Mouse (Mus musculus): Measurements from ENCODE around the gene Mageh1. TPM values are rescaled to one million over a fixed set of nuclear protein-coding genes. Genes with fewer than 3 reads are reported as not detected.
"Not testable (repeated sequence)": the region's sequence is repeated elsewhere in the genome, so short reads cannot be mapped to it uniquely, and the experiment has no call there.

Gene Mageh1
- polyA plus RNA-seq (2012; fragmentation: generic; extraction: Trizol) = 0.02 TPM
- long read RNA-seq, experiment 1 = 0 reads
- long read RNA-seq, experiment 2 = 0 reads

DNA sequence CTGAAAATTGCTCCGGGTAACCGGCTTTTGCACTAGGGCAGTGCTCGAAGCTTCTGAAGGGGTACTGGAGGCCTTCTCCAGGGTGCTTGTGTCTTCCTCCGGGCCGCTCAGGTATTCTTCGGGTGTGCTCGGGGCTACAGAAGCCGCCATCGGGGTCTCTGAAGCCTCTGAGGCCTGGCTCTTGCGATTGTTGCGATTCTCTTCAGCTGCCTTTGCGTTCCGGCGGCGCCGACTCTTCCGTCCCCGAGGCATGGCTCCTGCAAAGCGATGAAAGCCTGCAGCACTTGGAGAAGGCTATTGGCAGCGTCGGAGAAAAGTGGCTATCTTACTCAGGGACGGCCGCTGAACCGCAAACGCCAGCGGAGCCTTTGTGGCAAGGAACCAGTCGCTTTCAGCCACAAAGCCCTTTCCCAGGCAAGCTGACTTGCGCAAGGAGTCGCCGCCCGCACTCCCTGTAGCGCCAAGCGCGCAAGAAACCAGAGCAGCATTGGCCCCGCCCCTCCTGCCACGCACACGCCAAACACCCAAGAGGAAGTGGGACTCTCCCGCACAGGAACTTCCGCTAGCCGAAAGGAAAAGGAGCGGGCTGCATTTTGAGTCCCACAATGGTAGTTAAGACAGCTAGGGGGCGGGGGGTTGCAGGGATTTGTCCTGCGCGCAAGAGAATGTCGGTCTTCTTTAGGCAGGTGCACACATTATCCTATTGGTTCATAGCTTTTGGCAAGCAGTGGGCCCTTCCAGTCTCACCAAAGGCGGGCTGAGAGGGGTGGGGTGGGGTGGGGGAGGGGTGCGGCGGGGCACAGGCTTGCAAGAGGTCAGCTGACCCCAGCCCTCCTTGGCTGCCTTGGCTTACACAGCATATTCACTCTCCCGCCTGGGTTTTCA lies at the start of gene Mageh1:
Gene Mageh1, minus strand, starts transcription at position 489 of the 885 bp plus-strand sequence.
- H3K79me2 ChIP-seq (ENCODE audit: control insufficient read depth, insufficient read depth) = no peaks in the 10 kb centered on the region
- no peak within 1 kb of the TSS for H3K4me3 ChIP-seq (ENCODE audit: insufficient read depth, poor library complexity, severe bottlenecking)
- H3K79me3 ChIP-seq (ENCODE audit: low read depth) = no peaks in the 10 kb centered on the region
- H3ac ChIP-seq (ENCODE audit: control insufficient read depth, insufficient read length, low read depth) = no peak within 1 kb of the TSS
- TF ChIP-seq FOSL1 (IDR thresholded peaks at IDR 0.05; ENCODE audit: insufficient read depth, low read length, poor library complexity, severe bottlenecking) = no peak
- TF ChIP-seq MYOD1 (IDR thresholded peaks at IDR 0.05; ENCODE audit: control insufficient read depth, insufficient read length, low read depth) = no peak
- TF ChIP-seq CTCF (IDR thresholded peaks at IDR 0.05; ENCODE audit: control insufficient read depth, insufficient read depth, insufficient read length) = no peak
- TF ChIP-seq USF1 (IDR thresholded peaks at IDR 0.05; ENCODE audit: low read depth) = no peak
- TF ChIP-seq MAX (IDR thresholded peaks at IDR 0.05) = no peak
- no peak for TF ChIP-seq CEBPB (IDR thresholded peaks at IDR 0.05; ENCODE audit: low read depth)
- TF ChIP-seq MYOG (IDR thresholded peaks at IDR 0.05; ENCODE audit: control insufficient read depth, extremely low read depth, insufficient read length) = no peak
- no peaks in the 10 kb centered on the region for H3K36me3 ChIP-seq (ENCODE audit: control insufficient read depth, insufficient read depth)
- H3K27me3 ChIP-seq (ENCODE audit: control insufficient read depth, insufficient read depth, insufficient read length) = no peaks in the 10 kb centered on the region

DNA sequence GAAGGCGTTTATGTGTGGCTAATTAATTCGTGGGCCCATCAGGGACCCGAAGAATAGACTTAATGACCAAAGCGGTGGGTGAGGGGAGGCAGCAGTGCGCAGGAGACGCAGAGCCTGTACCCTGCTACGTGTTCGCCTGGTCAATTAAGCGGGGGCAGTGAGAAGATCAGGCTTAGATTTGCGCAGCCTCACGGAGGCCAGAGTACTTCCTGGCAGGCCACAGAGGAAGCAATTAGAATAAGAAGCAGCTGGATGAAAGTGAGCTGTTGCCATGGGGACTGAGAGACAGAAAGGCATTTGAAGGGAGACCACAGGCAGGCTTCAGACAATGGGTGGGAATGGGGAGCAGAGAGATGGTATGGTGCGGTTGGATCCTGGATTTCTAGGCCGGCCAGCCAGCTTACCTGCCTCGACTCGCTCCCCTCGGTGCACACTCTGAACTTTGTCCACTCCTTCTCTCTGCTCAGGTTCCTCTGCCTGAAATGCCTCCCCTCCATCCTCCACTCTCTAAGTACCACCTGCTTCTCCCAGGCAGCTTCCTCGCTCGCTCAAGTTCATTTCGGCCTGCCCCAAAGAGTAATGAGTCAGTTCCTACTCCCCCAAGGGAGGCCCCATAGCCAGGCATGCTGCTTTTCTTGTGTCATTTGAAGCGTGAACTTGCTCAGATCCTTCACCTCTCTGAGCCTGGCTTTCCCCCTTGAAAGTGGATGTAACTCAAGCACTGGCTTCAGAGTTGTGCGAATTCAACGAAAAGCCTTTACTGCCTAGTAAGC lies 783 bp upstream of the Mageh1 start:
- not testable (repeated sequence) for H3K4me3 ChIP-seq (ENCODE audit: insufficient read depth, poor library complexity, severe bottlenecking); H3ac ChIP-seq (ENCODE audit: control insufficient read depth, insufficient read length, low read depth); H3K36me3 ChIP-seq (ENCODE audit: control insufficient read depth, insufficient read depth); H3K27me3 ChIP-seq (ENCODE audit: control insufficient read depth, insufficient read depth, insufficient read length); H3K79me3 ChIP-seq (ENCODE audit: low read depth); H3K79me2 ChIP-seq (ENCODE audit: control insufficient read depth, insufficient read depth)

DNA sequence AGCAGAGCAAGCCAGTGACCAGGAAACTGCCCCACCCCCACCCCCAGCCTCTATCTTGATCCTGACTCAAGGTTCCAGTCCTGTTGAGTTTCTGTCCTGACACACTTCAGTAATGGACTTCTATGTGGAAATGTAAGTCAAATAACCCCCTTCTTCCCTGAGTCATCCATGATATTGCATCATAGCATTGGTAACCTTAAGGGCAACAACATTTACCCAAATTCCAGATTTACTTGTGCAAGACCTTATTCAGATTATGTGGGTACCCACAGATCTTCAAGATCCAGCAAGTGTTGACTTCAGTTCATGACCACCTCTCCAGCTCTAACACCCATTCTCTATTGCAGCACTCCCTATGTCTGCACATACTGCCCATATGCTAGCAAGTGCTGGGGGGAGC lies 5.8 kb downstream of the Mageh1 start:
- H3K4me3 ChIP-seq (ENCODE audit: insufficient read depth, poor library complexity, severe bottlenecking); H3K79me3 ChIP-seq (ENCODE audit: low read depth); H3ac ChIP-seq (ENCODE audit: control insufficient read depth, insufficient read length, low read depth); H3K36me3 ChIP-seq (ENCODE audit: control insufficient read depth, insufficient read depth); H3K27me3 ChIP-seq (ENCODE audit: control insufficient read depth, insufficient read depth, insufficient read length); H3K79me2 ChIP-seq (ENCODE audit: control insufficient read depth, insufficient read depth): not testable (repeated sequence)

DNA sequence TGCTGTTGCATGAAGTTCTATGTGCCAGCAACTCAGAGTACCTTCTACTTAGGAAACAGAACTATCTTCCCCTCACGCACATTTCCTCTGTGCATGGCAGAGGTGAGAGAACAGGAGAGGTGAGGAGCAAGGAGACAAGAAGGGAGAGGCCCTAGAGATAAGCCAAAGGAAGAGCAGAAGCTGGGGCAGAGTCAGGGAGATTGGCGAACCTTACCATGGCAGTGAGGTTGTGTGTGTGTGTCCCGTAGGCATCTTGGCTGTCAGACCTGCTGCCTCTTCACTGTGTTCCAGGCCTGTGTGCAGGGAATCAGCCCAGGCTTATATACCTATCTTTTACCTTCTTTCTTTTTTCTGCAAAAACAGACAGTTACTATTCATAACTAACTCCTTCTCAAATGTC lies 11.7 kb downstream of the Mageh1 start:
- H3K36me3 ChIP-seq (ENCODE audit: control insufficient read depth, insufficient read depth); H3K27me3 ChIP-seq (ENCODE audit: control insufficient read depth, insufficient read depth, insufficient read length); H3K79me2 ChIP-seq (ENCODE audit: control insufficient read depth, insufficient read depth); H3K79me3 ChIP-seq (ENCODE audit: low read depth); H3ac ChIP-seq (ENCODE audit: control insufficient read depth, insufficient read length, low read depth); H3K4me3 ChIP-seq (ENCODE audit: insufficient read depth, poor library complexity, severe bottlenecking): not testable (repeated sequence)

DNA sequence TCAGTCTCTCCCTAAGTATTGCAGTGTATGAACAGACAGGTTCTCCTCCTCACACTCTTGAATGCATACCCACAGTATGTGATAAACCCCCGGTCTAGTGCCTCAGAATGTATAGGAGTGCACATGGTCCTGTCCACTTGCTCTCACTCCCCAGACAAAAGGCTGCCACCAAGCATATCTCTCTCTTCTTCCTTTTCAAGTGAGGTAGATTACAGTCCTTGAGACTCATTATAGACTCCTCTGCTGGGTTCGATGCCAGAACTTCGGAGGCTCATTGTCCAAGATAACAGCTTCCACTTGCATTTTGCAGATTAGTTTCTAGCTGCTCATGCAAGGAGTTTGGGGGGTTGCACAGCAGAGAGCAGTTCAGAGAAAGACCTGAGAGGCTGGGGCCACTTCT lies 12.1 kb downstream of the Mageh1 start:
- H3K79me2 ChIP-seq (ENCODE audit: control insufficient read depth, insufficient read depth); H3K4me3 ChIP-seq (ENCODE audit: insufficient read depth, poor library complexity, severe bottlenecking); H3ac ChIP-seq (ENCODE audit: control insufficient read depth, insufficient read length, low read depth); H3K79me3 ChIP-seq (ENCODE audit: low read depth); H3K27me3 ChIP-seq (ENCODE audit: control insufficient read depth, insufficient read depth, insufficient read length); H3K36me3 ChIP-seq (ENCODE audit: control insufficient read depth, insufficient read depth): not testable (repeated sequence)

DNA sequence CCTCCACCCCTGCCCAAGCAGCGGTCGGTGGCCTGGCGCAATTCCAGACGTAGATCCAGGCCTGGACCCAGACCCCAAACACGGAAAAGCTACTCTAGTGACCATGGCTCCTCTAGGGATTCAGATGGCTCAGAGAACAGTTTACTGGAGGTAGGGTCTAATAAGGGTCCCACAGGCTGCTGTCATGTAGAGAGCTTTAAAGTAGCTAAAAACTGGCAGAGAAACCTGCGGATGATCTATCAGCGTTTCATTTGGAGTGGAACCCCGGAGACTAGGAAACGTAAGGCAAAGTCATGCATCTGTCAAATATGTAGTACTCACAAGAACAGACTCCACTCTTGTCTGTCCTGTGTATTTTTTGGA lies 29.7 kb downstream of the Mageh1 start:
- no peak overlapping the region for H3ac ChIP-seq (ENCODE audit: control insufficient read depth, insufficient read length, low read depth)
- no peak overlapping the region for H3K4me3 ChIP-seq (ENCODE audit: insufficient read depth, poor library complexity, severe bottlenecking)

More for the DNA sequence above, 29.7 kb downstream of the Mageh1 start:
- no peak for TF ChIP-seq CTCF (IDR thresholded peaks at IDR 0.05; ENCODE audit: control insufficient read depth, insufficient read depth, insufficient read length)
- Histone ChIP-seq H3K27me3 (ENCODE audit: control insufficient read depth, insufficient read depth, insufficient read length) (no peaks in the 10 kb centered on the region), H3K36me3 (ENCODE audit: control insufficient read depth, insufficient read depth) (no peaks in the 10 kb centered on the region), H3K79me2 (ENCODE audit: control insufficient read depth, insufficient read depth) (no peaks in the 10 kb centered on the region), H3K79me3 (ENCODE audit: low read depth) (no peaks in the 10 kb centered on the region)
